Mouse (Mus musculus) kidney, postnatal 36 days (tissue): Measurements from ENCODE around the gene Hist1h3f.
"Not testable (repeated sequence)": the region's sequence is repeated elsewhere in the genome, so short reads cannot be mapped to it uniquely, and the experiment has no call there.

Experiments
- DNase-seq, 2 experiments: peaks; one replicate each; pipeline ENCODE4 v3.0.0; 2021 to 2022; ENCODE audit warnings: mixed read lengths in 2 of 2

Hist1h3f gene

DNA sequence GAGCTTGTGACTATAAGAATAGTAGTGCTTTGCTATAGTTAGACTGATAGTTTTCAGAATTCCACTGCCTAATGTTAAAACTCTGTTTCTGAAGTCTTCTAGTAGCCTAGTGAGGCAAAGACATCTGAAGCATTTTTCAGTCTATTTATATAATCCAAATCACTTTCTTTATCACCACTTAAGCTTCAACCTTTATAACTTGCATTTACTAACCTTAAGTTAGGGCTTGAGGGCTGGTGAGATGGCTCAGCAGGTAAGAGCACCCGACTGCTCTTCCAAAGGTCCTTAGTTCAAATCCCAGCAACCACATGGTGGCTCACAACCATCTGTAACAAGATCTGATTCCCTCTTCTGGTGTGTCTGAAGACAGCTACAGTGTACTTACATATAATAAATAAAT, 4.0 kb upstream of the Hist1h3f start:
- DNase-seq: not testable (repeated sequence)

- no peak for DNase-seq
These were observed 2.4 kb upstream of the Hist1h3f start for GRCm38 (mm10) chr13:23541497-23541896.

DNA sequence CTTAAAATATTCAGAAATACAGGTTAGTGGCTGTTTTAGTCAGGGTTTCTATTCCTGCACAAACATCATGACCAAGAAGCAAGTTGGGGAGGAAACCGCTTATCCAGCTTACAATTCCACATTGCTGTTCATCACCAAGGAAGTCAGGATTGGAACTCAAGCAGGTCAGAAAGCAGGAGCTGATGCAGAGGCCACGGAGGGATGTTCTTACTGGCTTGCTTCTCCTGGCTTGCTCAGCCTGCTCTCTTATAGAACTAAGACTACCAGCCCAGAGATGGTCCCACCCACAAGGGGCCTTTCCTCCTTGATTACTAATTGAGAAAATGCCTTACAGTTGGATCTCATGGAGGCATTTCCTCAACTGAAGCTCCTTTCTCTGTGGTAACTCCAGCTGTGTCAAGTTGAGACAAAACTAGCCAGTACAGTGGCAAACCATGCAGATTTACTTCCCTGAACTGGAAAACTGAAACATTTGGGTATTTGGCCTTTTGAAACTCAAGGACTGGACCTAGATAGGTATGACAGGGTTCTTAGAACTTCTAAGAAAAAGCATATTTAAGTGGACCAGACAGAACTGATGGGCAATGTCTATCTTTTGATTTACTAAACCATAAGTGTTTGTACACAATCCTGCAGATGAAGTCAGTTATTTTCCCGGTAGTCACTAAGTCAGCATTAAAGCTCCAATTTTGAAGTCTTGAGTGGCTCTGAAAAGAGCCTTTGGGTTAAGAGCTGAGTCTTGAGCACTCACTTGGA, 1.4 kb upstream of the Hist1h3f start:
- not testable (repeated sequence) for DNase-seq

- DNase-seq: peak; percentile 65 to 93
These were observed 749 bp upstream of the Hist1h3f start, which contains the start of gene Hist1h2bh for GRCm38 (mm10) chr13:23542999-23543607. TSS of gene Hist1h2bh (minus strand) at chr13:23543392.

DNA sequence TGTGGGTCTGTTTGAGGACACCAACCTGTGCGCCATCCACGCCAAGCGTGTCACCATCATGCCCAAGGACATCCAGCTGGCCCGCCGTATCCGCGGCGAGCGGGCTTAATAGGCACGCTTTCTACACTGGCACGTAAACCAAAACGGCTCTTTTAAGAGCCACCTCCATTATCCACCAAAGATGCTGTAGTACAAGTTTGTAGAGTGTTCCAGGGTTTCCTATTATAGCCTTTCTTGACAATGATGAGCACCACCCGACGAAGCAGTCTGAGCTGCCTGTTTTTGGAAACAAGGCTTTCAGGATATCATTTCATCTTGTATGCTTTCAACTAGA, 902 bp downstream of the Hist1h3f start:
- not testable (repeated sequence) for DNase-seq

DNA sequence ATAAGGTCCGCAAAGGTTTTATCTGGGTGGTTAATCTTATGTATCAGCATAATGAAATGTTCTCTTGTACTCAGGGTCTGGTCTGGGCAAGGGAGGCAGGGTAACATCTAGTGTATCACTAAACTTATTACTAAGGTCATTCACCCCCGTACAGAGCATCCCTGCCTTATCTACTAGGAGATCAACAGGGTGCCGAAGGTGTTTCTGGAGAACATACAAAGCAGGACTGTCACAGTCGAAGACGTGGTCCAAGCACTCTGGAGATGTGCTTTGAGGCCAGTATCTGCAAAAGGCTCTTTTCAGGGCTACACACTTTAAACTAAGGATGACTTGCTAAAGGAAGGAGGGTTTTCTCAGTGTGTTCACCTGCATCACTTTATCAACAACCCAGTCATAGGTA, 2.8 kb downstream of the Hist1h3f start:
- DNase-seq: no peak

DNA sequence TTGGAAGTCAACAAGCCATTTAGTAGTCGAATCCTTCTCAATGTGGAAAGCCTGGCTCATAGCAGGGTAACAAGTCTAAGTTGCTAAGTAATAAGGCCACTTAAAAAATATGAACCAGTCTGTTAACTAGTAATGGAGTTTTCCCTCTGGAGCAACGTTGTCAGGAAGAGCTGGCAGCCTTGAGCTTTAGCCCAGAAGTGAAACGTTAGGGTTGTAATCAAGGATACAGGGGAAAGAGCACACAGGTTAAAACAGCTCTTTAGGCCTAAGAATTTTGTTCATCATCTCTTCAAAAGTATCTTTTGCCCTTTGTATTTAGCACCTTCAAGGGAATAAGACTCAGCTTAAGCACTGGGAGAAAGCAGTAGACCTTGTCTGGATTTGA, 6.9 kb downstream of the Hist1h3f start:
- DNase-seq: no peak

DNA sequence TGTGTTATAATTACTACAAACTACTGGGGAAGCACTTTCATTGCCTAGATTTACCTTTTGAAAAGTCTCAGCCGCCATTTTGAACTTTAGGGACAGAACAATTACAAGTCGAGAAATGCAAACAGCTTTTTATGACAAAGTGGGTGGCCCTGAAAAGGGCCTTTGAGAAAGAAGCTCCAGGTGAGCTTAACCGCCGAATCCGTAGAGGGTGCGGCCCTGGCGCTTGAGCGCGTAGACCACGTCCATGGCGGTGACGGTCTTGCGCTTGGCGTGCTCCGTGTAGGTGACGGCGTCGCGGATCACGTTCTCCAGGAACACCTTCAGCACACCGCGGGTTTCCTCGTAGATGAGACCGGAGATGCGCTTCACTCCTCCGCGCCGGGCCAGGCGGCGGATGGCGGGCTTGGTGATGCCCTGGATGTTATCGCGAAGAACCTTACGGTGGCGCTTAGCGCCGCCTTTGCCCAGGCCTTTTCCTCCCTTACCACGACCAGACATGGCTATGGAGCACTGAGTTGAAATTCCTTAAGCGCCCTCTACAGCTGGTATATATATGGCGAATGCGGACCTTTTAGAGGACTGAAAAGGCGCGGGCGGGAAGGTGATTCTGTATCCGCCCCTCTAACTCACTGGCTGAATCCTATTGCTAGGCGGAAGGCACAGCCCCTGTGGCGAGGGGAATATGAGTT, 7.4 kb downstream of the Hist1h3f start, which contains the start of gene Hist1h4f:
Gene Hist1h4f, minus strand, starts transcription at position 503 of the 689 bp plus-strand sequence.
- DNase-seq: peak; percentile 83 to 89

GRCm38 (mm10) chr13:23551931-23552914, 8.4 kb downstream of the Hist1h3f start:
- no peak for DNase-seq

GRCm38 (mm10) chr13:23552962-23553361, 9.1 kb downstream of the Hist1h3f start, which contains the start of gene Hist1h1d:
TSS of gene Hist1h1d (plus strand) at chr13:23553262.
- no peak for DNase-seq

DNA sequence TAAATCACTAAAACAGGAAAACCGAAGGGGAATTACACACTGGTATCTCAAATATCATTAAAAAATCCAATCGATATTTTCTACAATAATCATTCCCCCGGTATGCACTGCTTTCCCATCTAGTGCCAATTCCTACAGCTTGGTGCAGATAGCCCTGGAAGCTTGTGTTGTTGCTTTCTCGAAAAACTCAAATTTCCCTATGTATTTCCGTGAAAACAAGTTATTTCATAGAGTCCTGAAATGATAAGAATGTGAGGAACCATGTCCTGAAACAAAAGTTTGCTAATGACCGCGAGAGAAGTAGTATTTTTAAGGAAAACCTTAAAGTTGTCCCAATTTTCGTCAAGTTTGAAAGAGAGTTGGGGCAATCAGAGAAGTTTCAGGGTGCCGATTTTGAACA, 10.5 kb downstream of the Hist1h3f start:
- no peak for DNase-seq

DNA sequence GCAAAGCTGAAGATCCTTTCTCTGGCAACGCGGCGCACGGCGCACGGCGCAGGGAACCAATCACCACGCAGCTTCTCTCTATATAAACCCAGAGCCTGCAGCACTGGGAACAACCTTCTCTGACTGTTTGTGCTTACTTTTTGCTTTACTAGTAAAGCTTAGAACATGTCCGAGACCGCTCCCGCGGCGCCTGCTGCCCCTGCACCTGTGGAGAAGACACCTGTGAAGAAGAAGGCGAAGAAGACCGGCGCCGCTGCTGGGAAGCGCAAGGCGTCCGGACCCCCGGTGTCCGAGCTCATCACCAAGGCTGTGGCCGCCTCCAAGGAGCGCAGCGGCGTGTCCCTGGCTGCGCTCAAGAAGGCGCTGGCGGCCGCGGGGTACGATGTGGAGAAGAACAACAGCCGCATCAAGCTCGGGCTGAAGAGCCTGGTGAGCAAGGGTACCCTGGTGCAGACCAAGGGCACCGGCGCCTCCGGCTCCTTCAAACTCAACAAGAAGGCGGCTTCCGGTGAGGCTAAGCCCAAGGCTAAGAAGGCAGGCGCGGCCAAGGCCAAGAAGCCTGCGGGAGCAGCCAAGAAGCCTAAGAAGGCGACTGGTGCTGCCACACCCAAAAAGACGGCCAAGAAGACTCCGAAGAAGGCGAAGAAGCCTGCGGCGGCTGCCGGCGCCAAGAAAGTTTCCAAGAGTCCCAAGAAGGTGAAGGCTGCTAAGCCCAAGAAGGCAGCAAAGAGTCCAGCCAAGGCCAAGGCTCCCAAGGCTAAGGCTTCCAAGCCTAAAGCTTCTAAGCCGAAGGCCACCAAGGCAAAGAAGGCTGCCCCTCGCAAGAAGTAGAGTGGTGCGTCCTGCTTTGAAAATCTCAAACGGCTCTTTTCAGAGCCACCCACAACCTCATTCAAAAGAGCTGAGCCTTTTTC, 11.3 kb downstream of the Hist1h3f start:
- peak; percentile 70 to 75 for DNase-seq

DNA sequence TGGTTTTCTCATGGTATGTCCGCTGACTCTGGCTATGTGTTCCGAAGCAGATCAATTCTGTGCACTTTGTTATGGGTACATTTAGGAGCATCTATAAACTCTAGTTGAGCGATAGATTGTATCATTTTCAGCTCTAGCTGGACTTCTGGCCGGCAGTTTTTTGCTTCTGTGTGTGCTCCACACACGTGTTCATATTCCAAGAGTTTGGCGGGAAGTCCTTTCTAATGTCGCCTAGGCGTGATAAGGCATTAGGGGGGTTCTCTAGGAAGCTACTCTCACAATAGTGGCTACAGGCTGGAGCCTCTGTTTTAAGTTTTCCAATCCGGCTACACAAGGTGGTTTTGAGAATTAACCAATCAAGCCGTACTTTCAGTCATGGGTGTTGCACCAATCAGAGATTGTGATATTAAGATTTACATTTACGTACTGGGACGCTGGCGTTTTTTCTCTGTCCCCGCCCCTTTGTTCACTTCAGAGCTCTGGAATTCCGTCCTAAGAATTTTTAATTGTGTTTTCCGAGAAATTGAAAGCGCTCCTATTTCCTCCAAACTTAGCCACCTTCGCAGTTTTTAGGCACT, 12.1 kb downstream of the Hist1h3f start:
- peak; percentile 75 to 89 for DNase-seq

DNA sequence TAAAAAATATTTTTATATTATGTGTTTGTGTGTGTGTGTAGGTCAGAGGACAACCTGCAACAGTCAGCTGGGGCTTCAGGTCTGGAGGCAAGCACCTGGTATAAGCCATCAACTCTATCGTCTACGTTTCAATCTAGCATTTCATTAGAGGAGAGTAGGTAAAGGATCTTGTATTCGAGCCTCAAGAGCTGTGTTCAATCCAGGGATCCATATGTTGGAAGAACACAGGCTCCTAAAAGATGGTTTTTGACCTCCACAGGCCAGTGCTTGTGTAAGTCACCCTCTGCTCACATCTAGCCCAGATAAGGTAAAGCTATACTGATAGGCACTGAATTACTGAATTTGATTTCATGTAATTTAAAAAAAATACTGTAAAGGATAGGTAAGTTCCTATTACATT, 13.1 kb downstream of the Hist1h3f start:
- DNase-seq: no peak

DNA sequence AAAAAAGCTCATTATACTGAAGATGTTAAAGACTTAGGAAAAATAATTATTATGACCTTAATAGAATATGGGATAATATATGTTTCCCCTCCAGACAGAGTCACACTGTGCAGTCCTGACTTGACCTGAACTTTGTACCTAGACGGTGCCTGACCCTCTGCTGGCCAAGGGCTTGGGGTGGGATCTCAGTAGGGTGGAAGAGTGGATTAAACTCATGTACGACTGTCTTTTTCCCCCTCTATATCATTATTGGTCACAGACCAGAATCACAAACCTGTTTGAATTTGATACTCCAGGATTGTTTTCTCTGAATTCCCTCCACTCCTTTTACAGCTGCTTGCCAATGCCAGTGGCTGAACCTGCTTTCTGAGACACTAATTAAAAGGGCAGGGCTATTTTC, 16.8 kb downstream of the Hist1h3f start:
- DNase-seq: not testable (repeated sequence)

- not testable (repeated sequence) for DNase-seq
These were observed 17.7 kb downstream of the Hist1h3f start for GRCm38 (mm10) chr13:23561531-23561882.

GRCm38 (mm10) chr13:23561883-23562659, 18.2 kb downstream of the Hist1h3f start, which contains the start of gene Hist1h3e:
TSS of gene Hist1h3e (minus strand) at chr13:23562369.
- peak; percentile 92 to 95 for DNase-seq

GRCm38 (mm10) chr13:23562699-23563462, 19.0 kb downstream of the Hist1h3f start:
- DNase-seq: peak; percentile 36 to 53

GRCm38 (mm10) chr13:23564482-23564881, 20.6 kb downstream of the Hist1h3f start:
- DNase-seq: no peak
